Mouse (Mus musculus) CH12.LX (cell line): ENCODE data around the gene Vps29. TPM values are rescaled to one million over a fixed set of nuclear protein-coding genes. Genes with fewer than 3 reads are reported as not detected.

Source experiments
- DNase-seq: peaks from one replicate; pipeline ENCODE4 v3.0.0-alpha.2; 2013; ENCODE audit errors: extremely low read depth
- H3K27ac ChIP-seq: 2 replicates; pipeline ENCODE4 v1.5.1; 2012; ENCODE audit warnings: low read depth, mild to moderate bottlenecking, control low read depth, moderate library complexity; ENCODE audit not compliant: insufficient read depth
- H3K27me3 ChIP-seq: replicated peaks from 2 replicates; pipeline ENCODE3; 2012; ENCODE audit warnings: inconsistent platforms
- H3K36me3 ChIP-seq, 2 experiments: replicated peaks in 1 of 2; 2 replicates each; pipeline versions ENCODE3 to v1.6.1; 2012; ENCODE audit warnings: inconsistent platforms in 1 of 2, low read length in 1 of 2, mild to moderate bottlenecking in 1 of 2, mixed read lengths in 1 of 2, moderate library complexity in 1 of 2; ENCODE audit not compliant: control insufficient read depth in 1 of 2, insufficient read depth in 1 of 2
- H3K4me1 ChIP-seq, 2 experiments: 2 replicates each; pipeline ENCODE4 v1.6.1; 2012; ENCODE audit warnings: inconsistent platforms in 1 of 2, moderate library complexity in 1 of 2; ENCODE audit not compliant: insufficient read depth in 2 of 2, control insufficient read depth in 1 of 2
- H3K4me2 ChIP-seq: 2 replicates; pipeline ENCODE4 v1.6.1; 2012; ENCODE audit warnings: low read depth, mild to moderate bottlenecking, control low read depth; ENCODE audit not compliant: poor library complexity, insufficient read depth, severe bottlenecking
- H3K4me3 ChIP-seq, 3 experiments: fragments of 150-350 bp in 1 of 3; sonication (generic) in 1 of 3; replicated peaks in 1 of 3; 2 replicates each; pipeline versions ENCODE3 to v1.5.1; 2011 to 2012; ENCODE audit warnings: low read depth in 2 of 3, low read length in 2 of 3, mild to moderate bottlenecking in 2 of 3, moderate library complexity in 2 of 3, control low read depth in 1 of 3, improper control_type of control experiment in 1 of 3, inconsistent platforms in 1 of 3, mixed read lengths in 1 of 3; ENCODE audit not compliant: poor library complexity in 1 of 3
- H3K79me2 ChIP-seq: replicated peaks from 2 replicates; pipeline ENCODE4 v1.6.1; 2012; ENCODE audit warnings: mild to moderate bottlenecking, moderate library complexity; ENCODE audit not compliant: control insufficient read depth, poor library complexity, insufficient read depth, severe bottlenecking; ENCODE audit errors: extremely low read depth
- H3K9ac ChIP-seq: 2 replicates; pipeline ENCODE4 v1.6.1; 2012; ENCODE audit warnings: low read depth, mild to moderate bottlenecking, control low read depth, moderate library complexity; ENCODE audit not compliant: insufficient read depth
- H3K9me3 ChIP-seq: replicated peaks from 2 replicates; pipeline ENCODE3; 2012; ENCODE audit warnings: low read length, inconsistent platforms, mixed read lengths
- BHLHE40 ChIP-seq: IDR thresholded peaks from 2 replicates; pipeline ENCODE4 v1.6.1; 2011; ENCODE audit warnings: mild to moderate bottlenecking, low read depth, low read length, improper control_type of control experiment
- CTCF ChIP-seq, 2 experiments: IDR thresholded peaks in 1 of 2; conservative IDR thresholded peaks in 1 of 2; 2 replicates each; pipeline ENCODE4 v1.5.1; 2011 to 2012; ENCODE audit warnings: low read depth in 2 of 2, low read length in 2 of 2, improper control_type of control experiment in 1 of 2, inconsistent platforms in 1 of 2, mild to moderate bottlenecking in 1 of 2, moderate library complexity in 1 of 2
- ELF1 ChIP-seq: IDR thresholded peaks from 2 replicates; pipeline ENCODE4 v1.6.1; 2014; ENCODE audit warnings: low read depth, mild to moderate bottlenecking, inconsistent platforms, low read length, improper control_type of control experiment
- EP300 ChIP-seq: IDR thresholded peaks from 2 replicates; pipeline ENCODE4 v1.6.1; 2011; ENCODE audit warnings: low read length, improper control_type of control experiment
- HCFC1 ChIP-seq: IDR thresholded peaks from 2 replicates; pipeline ENCODE4 v1.6.1; 2012; ENCODE audit warnings: low read depth, mild to moderate bottlenecking, inconsistent platforms, low read length, improper control_type of control experiment
- IRF4 ChIP-seq: IDR thresholded peaks from 2 replicates; pipeline ENCODE4 v1.6.1; 2014; ENCODE audit warnings: low read depth, mild to moderate bottlenecking, inconsistent platforms, low read length, improper control_type of control experiment
- MAFK ChIP-seq: IDR thresholded peaks from 2 replicates; pipeline ENCODE4 v1.6.1; 2011; ENCODE audit warnings: low read length, improper control_type of control experiment; ENCODE audit not compliant: insufficient replicate concordance
- MAX ChIP-seq: IDR thresholded peaks from 2 replicates; pipeline ENCODE4 v1.6.1; 2011; ENCODE audit warnings: low read length, improper control_type of control experiment
- MEF2A ChIP-seq: IDR thresholded peaks from 2 replicates; pipeline ENCODE4 v1.6.1; 2014; ENCODE audit warnings: low read depth, mild to moderate bottlenecking, inconsistent platforms, low read length, improper control_type of control experiment, borderline replicate concordance
- MXI1 ChIP-seq: IDR thresholded peaks from 2 replicates; pipeline ENCODE4 v1.6.1; 2011; ENCODE audit warnings: mild to moderate bottlenecking, low read depth, low read length, improper control_type of control experiment
- NELFE ChIP-seq: IDR thresholded peaks from 2 replicates; pipeline ENCODE4 v1.6.1; 2011; ENCODE audit warnings: low read depth, low read length, improper control_type of control experiment
- POLR2A ChIP-seq: IDR thresholded peaks from 2 replicates; pipeline ENCODE4 v1.6.1; 2011; ENCODE audit warnings: low read depth, mild to moderate bottlenecking, improper control_type of control experiment, low read length
- RAD21 ChIP-seq: IDR thresholded peaks from 2 replicates; pipeline ENCODE4 v1.6.1; 2011; ENCODE audit warnings: low read depth, mild to moderate bottlenecking, low read length, improper control_type of control experiment, moderate library complexity
- SIN3A ChIP-seq: IDR thresholded peaks from 2 replicates; pipeline ENCODE4 v1.6.1; 2012; ENCODE audit warnings: low read length, improper control_type of control experiment, inconsistent platforms
- SMC3 ChIP-seq: IDR thresholded peaks from 2 replicates; pipeline ENCODE4 v1.6.1; 2011; ENCODE audit warnings: low read depth, low read length, improper control_type of control experiment
- USF2 ChIP-seq: conservative IDR thresholded peaks from 2 replicates; pipeline ENCODE4 v1.6.1; 2011; ENCODE audit warnings: low read depth, low read length, improper control_type of control experiment
- ZC3H11A ChIP-seq: IDR thresholded peaks from 2 replicates; pipeline ENCODE4 v1.6.1; 2012; ENCODE audit warnings: low read depth, mild to moderate bottlenecking, inconsistent platforms, low read length, improper control_type of control experiment
- ZMIZ1 ChIP-seq: IDR thresholded peaks from 2 replicates; pipeline ENCODE4 v1.6.1; 2012; ENCODE audit warnings: low read depth, mild to moderate bottlenecking, inconsistent platforms, low read length, improper control_type of control experiment
- ZNF384 ChIP-seq: IDR thresholded peaks from 2 replicates; pipeline ENCODE4 v1.6.1; 2012; ENCODE audit warnings: low read depth, low read length, improper control_type of control experiment, inconsistent platforms
- dilution Hi-C: fragments of 300-500 bp; cut with MboI; formaldehyde crosslinking; loops from 2 replicates; pipeline ENCODE4 v1.14.3; 2020; ENCODE audit warnings: low sequenced_read_pairs; ENCODE audit not compliant: extremely low pct_unique_long_range_greater_than_20kb, extremely low pct_ligation_motif_present
- in situ Hi-C: fragments of 300-500 bp; cut with MboI; formaldehyde crosslinking; loops from 3 replicates; pipeline ENCODE4 v1.14.3; 2019; ENCODE audit warnings: low sequenced_read_pairs, low pct_ligation_motif_present, low pct_unique_long_range_greater_than_20kb, mixed read lengths
- polyA plus RNA-seq: library from polyadenylated mRNA; unstranded; fragments of >175 nt; gene quantifications from 2 replicates; pipeline ENCODE4 v1.2.1, GENCODE M21; 2012; ENCODE audit warnings: low read depth; ENCODE audit not compliant: insufficient read length
- total RNA-seq, 2 experiments: library from RNA; depleted of rRNA; stranded (reverse); fragments of 300-350 nt in 1 of 2; fragments of >200 nt in 1 of 2; gene quantifications; 2 replicates each; pipeline ENCODE4 v1.2.3; 2012 to 2014

Vps29 gene
- total and polyA plus RNA-seq, 3 experiments = 82.2 to 145 (median 94.4) TPM

DNA sequence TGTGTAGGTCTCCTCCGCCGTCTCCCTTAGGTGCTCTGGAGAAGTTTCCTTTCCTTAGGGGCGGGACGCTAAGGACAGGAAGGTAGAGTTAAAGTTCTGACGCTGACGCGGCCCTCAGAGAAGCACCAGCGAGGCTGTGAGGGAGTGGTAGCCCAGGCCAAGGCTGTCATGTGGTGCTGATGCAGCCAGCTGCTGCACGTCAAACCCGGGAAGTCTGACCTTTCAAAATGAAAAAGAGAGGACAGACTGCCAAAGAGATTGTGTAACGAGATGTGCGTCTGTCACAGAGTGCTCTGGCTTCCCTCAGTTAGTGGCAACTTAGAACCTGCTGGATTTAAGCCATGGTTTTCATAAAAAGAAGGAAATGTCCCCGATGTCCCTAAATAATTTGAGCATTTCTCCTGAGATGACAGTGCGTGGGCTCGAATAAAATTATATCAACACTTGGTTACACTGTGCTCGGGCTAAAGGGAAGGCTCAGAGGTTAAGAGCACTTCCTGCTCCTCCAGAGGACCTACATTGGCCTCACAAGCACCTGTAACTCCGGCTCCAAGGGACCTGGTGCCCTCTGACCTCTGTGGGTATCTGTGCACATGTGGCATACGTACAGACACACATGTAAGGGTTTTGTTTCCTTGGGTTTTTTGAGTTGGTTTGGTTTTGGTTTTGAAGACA, 46.6 kb downstream of the Vps29 start:
- H3K27ac ChIP-seq = no peak overlapping the region
- H3K27me3 ChIP-seq = no peaks in the 10 kb centered on the region
- H3K79me2 ChIP-seq = peaks cover 16% of the 10 kb centered on the region; the same call in 1 of the 2 replicates
- dilution Hi-C loops = no loop called here
- no peak overlapping the region for H3K9ac ChIP-seq
- no peak for DNase-seq
- H3K36me3 ChIP-seq = peaks cover 74 to 94% of the 10 kb centered on the region in 2 experiments
- in situ Hi-C loops = no loop called here
- H3K9me3 ChIP-seq = no peaks in the 10 kb centered on the region
- no peak overlapping the region for H3K4me2 ChIP-seq
- H3K4me1 ChIP-seq = peaks cover 0 to 27% of the 10 kb centered on the region in 2 experiments; a peak in 2 of 4 replicates
- no peak overlapping the region for H3K4me3 ChIP-seq
- TF ChIP-seq MAX = no peak
- TF ChIP-seq MAFK = no peak
- TF ChIP-seq ELF1 = no peak
- TF ChIP-seq BHLHE40 = no peak
- no peak for TF ChIP-seq ZMIZ1
- TF ChIP-seq MEF2A = no peak
- TF ChIP-seq ZC3H11A = no peak
- TF ChIP-seq SMC3 = no peak
- TF ChIP-seq HCFC1 = no peak
- TF ChIP-seq MXI1 = no peak
- TF ChIP-seq NELFE = no peak
- no peak for TF ChIP-seq EP300
- no peak for TF ChIP-seq ZNF384
- TF ChIP-seq USF2 = no peak
- no peak for TF ChIP-seq IRF4
- TF ChIP-seq RAD21 = no peak
- TF ChIP-seq CTCF (conservative IDR thresholded peaks at IDR 0.05 in 1 of 2, IDR thresholded peaks at IDR 0.05 in 1 of 2; ENCODE audit: low read depth in 2 of 2, low read length in 2 of 2) = no peak

DNA sequence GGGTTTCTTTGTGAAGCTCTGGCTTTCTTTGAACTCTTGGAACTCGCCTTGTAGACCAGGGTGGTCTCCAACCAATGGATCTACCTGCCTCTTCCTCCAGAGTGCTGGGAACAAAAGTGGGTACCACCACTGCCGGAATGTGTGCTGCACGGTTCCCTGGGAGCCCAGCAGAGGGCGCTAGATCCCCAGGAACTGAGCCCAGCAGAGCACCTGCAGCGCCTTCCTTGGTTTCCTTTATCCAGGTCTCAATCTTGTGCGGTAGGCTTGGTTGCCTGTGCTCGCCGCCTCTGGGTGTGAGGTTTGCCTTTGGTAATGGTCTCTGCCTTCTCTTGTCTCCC, 47.1 kb downstream of the Vps29 start:
- in situ Hi-C loops (no loop called here), dilution Hi-C loops (no loop called here)
- Histone ChIP-seq H3K4me2 (no peak overlapping the region), H3K27me3 (no peaks in the 10 kb centered on the region), H3K79me2 (peaks cover 16% of the 10 kb centered on the region; the same call in 1 of the 2 replicates), H3K36me3 (peaks cover 78 to 98% of the 10 kb centered on the region in 2 experiments), H3K9me3 (no peaks in the 10 kb centered on the region), H3K27ac (no peak overlapping the region), H3K9ac (no peak overlapping the region), H3K4me3 (no peak overlapping the region), H3K4me1 (peaks cover 0 to 27% of the 10 kb centered on the region in 2 experiments; a peak in 2 of 4 replicates)
- DNase-seq = no peak
- TF ChIP-seq RAD21 (peak; percentile 68), CTCF (conservative IDR thresholded peaks at IDR 0.05 in 1 of 2, IDR thresholded peaks at IDR 0.05 in 1 of 2; ENCODE audit: low read depth in 2 of 2, low read length in 2 of 2) (peak; percentile 79 to 88), SMC3 (peak; percentile 52), SIN3A (no peak), POLR2A (no peak)
